Mouse (Mus musculus): ENCODE results near the gene Hmcn1.

GRCm38 (mm10) chr1:150776741-150777140, 216.5 kb downstream of the Hmcn1 start:
- TF ChIP-seq CTCF (conservative IDR thresholded peaks at IDR 0.05; ENCODE audit: low read length) (no peak), NANOG (IDR thresholded peaks at IDR 0.05; ENCODE audit: borderline replicate concordance, low read length) (no peak)
